Mouse (Mus musculus): Measurements from ENCODE around the gene Ubr7.

- no peak for TF ChIP-seq CTCF (IDR thresholded peaks at IDR 0.05; ENCODE audit: insufficient read depth, low read length)
- no peak for TF ChIP-seq POLR2A (IDR thresholded peaks at IDR 0.05; ENCODE audit: borderline replicate concordance, extremely low read depth, low read depth, low read length)
These were observed 5.9 kb downstream of the Ubr7 start for GRCm38 (mm10) chr12:102763696-102764095.
